Mouse (Mus musculus) thymus, adult 2 months (tissue): ENCODE data around the gene Gemin2. TPM values are rescaled to one million over a fixed set of nuclear protein-coding genes. Genes with fewer than 3 reads are reported as not detected.
A peak's percentile ranks its signal among the peaks of the same experiment; 100 is the strongest.

Experiments
- DNase-seq: peaks from one replicate; pipeline ENCODE4 v3.0.0; 2021
- H3K27ac ChIP-seq: fragments of 200-500 bp; 2 replicates; pipeline ENCODE4 v1.5.1; 2012; ENCODE audit warnings: low read length, control low read depth; ENCODE audit not compliant: control insufficient read depth, insufficient read depth
- H3K27me3 ChIP-seq: fragments of 200-500 bp; 2 replicates; pipeline ENCODE4 v1.6.1; 2012; ENCODE audit warnings: mild to moderate bottlenecking, low read length, moderate library complexity, mixed read lengths; ENCODE audit not compliant: control insufficient read depth, insufficient read depth
- H3K36me3 ChIP-seq: fragments of 200-500 bp; 2 replicates; pipeline ENCODE4 v1.6.1; 2012; ENCODE audit warnings: mild to moderate bottlenecking, low read length, moderate library complexity; ENCODE audit not compliant: control insufficient read depth, insufficient read depth
- H3K4me1 ChIP-seq: fragments of 200-500 bp; replicated peaks from 2 replicates; pipeline ENCODE4 v1.6.1; 2012; ENCODE audit warnings: low read length; ENCODE audit not compliant: control insufficient read depth, insufficient read depth
- H3K4me3 ChIP-seq: fragments of 200-500 bp; 2 replicates; pipeline ENCODE4 v1.5.1; 2012; ENCODE audit warnings: mild to moderate bottlenecking, low read length, control low read depth, moderate library complexity; ENCODE audit not compliant: control insufficient read depth, insufficient read depth
- CTCF ChIP-seq: fragments of 200-500 bp; IDR thresholded peaks from 2 replicates; pipeline ENCODE4 v1.5.1; 2012; ENCODE audit warnings: mild to moderate bottlenecking, control low read depth, low read length, moderate library complexity, borderline replicate concordance; ENCODE audit not compliant: control insufficient read depth, poor library complexity, insufficient read depth; ENCODE audit errors: extremely low read depth
- POLR2A ChIP-seq: fragments of 200-500 bp; IDR thresholded peaks from 2 replicates; pipeline ENCODE4 v1.6.1; 2012; ENCODE audit warnings: mild to moderate bottlenecking, low read length, control low read depth, moderate library complexity; ENCODE audit not compliant: control insufficient read depth, poor library complexity, insufficient read depth; ENCODE audit errors: extremely low read depth
- WGBS: fragments of 180-500 bp; shearing (Covaris S2); methylation state at CpG from one replicate; pipeline ENCODE4 v1.1.7; 2018; 5-methylcytosine and 5-hydroxymethylcytosine counted together
- polyA plus RNA-seq: library from polyadenylated mRNA; depleted of rRNA; stranded (reverse); fragments of >200 nt; gene quantifications from 2 replicates; pipeline ENCODE4 v1.2.3, GENCODE M21; 2012

The Gemin2 gene
- polyA plus RNA-seq, 1 experiment = 5.2 TPM

DNA sequence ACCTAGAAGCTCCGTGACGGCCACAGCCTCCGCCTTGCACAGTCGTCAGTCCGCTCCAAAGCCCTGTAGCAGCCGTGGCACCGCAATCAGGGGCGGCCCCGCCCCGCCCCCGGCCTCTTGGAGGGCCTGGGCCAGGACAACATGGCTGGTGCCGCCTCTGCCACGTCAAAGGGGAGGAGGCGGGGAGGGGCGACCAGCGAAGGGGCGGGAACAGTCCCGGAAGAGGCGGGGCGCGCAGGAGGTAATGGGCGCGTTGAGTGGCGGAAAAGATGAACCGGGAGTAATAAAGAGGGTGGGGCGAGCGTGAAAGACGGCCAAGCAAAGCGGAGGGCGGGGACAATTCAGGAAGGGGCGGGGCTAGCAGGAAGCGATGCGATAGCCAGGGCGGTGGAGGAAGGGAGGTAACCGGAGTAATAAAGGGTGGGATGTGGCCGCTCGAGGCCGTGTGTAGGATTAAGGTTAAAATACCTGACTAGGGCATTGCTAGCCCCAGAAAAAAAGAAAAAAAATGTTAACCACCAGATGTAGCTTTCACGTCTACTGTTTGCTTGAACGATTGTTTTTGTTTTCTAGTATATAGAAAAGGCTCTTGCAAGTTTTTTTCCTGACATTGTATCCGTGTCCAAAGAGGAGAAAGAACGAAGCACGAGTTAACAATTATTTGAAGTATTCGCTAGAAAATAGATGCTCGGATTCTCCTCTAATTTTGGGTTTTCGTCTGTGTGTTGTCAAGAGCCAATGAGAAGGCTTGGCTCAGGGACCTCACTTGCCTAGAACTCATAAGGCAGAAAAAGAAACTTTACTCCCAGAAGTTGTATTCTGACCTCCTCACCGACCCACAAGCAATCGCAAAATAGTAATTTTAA is 1.1 kb upstream of the Gemin2 start, which contains the start of gene Sec23a:
Gene Sec23a (minus strand): TSS at position 174 of the 866 bp plus-strand sequence.
- DNase-seq = peak; percentile 98
- peak within 1 kb of the TSS; percentile 34 for H3K27ac ChIP-seq
- no peaks in the 10 kb centered on the region for H3K27me3 ChIP-seq
- H3K4me1 ChIP-seq = no peaks in the 10 kb centered on the region
- peak within 1 kb of the TSS; percentile 84 for H3K4me3 ChIP-seq
- under 1% methylated on average over 48 of the region's 48 CpGs for WGBS
- H3K36me3 ChIP-seq = no peaks in the 10 kb centered on the region; the same call in 1 of the 2 replicates
- peak; percentile 78 for TF ChIP-seq POLR2A
- TF ChIP-seq CTCF = peak; percentile 51; the same call in 1 of the 2 replicates

DNA sequence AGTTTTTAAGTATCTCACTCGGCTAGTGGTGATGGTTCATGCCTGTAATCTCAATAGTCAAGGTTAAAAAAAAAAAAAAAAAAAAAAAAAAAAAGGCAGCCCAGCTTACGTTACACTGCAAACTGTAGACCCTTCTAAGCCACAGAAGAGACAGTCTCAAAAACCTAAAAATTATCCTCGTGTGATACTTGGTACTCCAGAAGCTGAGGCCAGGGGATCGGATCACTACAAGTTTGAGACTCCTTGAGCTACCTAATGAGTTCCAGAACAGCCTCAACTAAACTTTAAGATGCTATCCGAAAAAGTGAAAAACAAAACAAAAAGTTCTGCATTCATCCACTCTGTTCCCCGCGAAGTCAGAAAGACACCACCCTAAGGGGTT is 492 bp upstream of the Gemin2 start:
- 2% methylated on average over 7 of the region's 7 CpGs for WGBS
- DNase-seq = peak; percentile 1
- Histone ChIP-seq H3K4me3 (no peak overlapping the region), H3K36me3 (peaks cover under 1% of the 10 kb centered on the region; the same call in 1 of the 2 replicates), H3K27me3 (no peaks in the 10 kb centered on the region), H3K27ac (no peak overlapping the region; the same call in 1 of the 2 replicates), H3K4me1 (no peaks in the 10 kb centered on the region)
- TF ChIP-seq POLR2A (no peak), CTCF (no peak)

DNA sequence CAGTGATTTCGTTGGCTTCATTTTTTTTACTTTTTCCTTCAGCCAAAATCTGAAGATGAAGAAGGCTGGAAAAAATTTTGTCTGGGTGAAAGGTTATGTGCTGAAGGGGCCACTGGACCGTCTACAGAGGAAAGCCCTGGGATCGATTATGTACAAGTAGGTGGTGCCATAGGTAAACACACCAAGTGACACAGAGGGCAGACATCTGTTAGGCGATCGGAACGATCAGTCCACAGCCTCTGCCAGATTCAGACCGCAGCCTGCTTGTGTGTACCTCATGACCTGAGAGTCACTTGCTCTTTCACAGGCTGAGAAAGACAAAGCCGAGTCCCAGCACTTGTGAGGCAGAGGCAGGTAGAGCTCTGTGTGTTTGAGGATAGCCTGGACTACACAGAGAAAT is 4.8 kb downstream of the Gemin2 start:
- Histone ChIP-seq H3K27ac (no peak overlapping the region), H3K36me3 (peaks cover 28% of the 10 kb centered on the region), H3K4me3 (no peak overlapping the region), H3K4me1 (no peaks in the 10 kb centered on the region; the same call in 1 of the 2 replicates), H3K27me3 (no peaks in the 10 kb centered on the region)
- TF ChIP-seq CTCF (no peak), POLR2A (no peak)
- no peak for DNase-seq
- 97% methylated on average over 8 of the region's 8 CpGs for WGBS

DNA sequence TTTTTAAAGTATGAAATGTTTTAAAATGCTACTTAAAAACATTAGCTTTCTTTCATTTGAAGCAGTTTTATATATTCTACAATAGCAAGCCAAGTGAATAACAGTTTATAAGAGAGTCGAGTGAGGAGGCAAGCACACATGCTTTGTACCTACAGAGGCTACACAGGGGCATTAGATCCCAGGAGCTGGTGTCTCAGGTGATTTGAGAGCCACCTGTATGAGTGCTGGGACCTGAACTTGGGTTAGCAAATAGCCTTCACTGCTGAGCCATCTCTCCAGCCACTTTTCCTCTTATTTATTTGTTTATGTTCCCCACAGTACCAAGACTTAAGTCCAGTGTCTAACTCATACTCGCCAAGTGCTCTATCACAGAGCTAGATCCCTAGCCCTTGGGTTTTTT is 6.7 kb downstream of the Gemin2 start:
- no peaks in the 10 kb centered on the region for H3K27me3 ChIP-seq
- H3K27ac ChIP-seq = no peak overlapping the region
- peaks cover 28% of the 10 kb centered on the region for H3K36me3 ChIP-seq
- H3K4me1 ChIP-seq = no peaks in the 10 kb centered on the region; the same call in 1 of the 2 replicates
- WGBS = 91% methylated on average over 2 of the region's 2 CpGs
- no peak for TF ChIP-seq POLR2A
- no peak for TF ChIP-seq CTCF
- H3K4me3 ChIP-seq = no peak overlapping the region
- no peak for DNase-seq

DNA sequence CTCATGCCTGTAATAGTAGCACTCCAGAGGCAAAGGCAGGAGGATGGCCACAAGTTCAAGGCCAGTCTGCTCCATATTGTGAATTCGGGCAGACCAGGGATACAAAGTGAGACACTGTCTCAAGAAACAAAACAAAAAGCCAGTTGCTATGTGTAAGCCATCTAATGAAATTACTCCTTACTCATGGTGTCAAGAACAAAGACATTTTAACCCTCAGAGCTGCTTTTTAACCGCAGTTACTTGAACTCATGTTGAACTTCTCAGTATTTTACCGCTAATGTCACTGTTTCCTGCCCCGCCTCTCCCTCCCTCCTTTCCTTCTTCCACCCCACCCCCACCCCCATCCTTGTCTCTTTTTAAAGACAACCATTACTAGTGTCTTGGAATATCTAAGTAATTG is 8.1 kb downstream of the Gemin2 start:
- TF ChIP-seq POLR2A = no peak
- no peak for TF ChIP-seq CTCF
- WGBS = 35% methylated on average over 4 of the region's 4 CpGs
- no peak overlapping the region for H3K27ac ChIP-seq
- H3K4me3 ChIP-seq = no peak overlapping the region
- H3K27me3 ChIP-seq = no peaks in the 10 kb centered on the region
- DNase-seq = no peak
- H3K36me3 ChIP-seq = peaks cover 31% of the 10 kb centered on the region
- H3K4me1 ChIP-seq = no peaks in the 10 kb centered on the region; the same call in 1 of the 2 replicates

DNA sequence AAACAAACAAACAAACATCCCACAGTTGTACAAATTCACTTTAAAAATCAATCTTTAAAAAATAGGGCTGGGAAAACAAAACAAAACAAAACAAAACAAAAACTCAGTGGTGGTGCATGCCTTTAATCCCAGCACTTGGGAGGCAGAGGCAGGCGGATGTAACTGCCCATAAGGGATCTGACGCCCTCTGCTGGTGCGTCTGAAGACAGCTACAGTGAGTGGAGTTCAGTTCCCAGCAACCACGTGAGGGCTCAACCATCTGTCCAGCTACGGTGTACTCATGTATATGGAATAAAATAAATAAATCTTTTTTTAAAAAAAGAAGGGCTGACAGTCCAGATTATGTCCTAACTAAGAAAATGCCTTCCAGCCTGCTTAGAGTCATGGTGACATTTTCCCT is 18.9 kb downstream of the Gemin2 start:
- 81% methylated on average over 5 of the region's 5 CpGs for WGBS
- DNase-seq = peak; percentile 42
- H3K4me1 ChIP-seq = no peaks in the 10 kb centered on the region
- H3K27me3 ChIP-seq = no peaks in the 10 kb centered on the region
- peaks cover 12% of the 10 kb centered on the region for H3K36me3 ChIP-seq
- TF ChIP-seq POLR2A (no peak), CTCF (no peak)
- no peak overlapping the region for H3K27ac ChIP-seq
- H3K4me3 ChIP-seq = no peak overlapping the region
